Mouse (Mus musculus): ENCODE measurements at regions not wholly inside any gene's neighbourhood (a gene's known extent, or its start where the extent isn't known, plus 50 kb on each side); places are given as distances from the start of the nearest gene placed in this dataset.

DNA sequence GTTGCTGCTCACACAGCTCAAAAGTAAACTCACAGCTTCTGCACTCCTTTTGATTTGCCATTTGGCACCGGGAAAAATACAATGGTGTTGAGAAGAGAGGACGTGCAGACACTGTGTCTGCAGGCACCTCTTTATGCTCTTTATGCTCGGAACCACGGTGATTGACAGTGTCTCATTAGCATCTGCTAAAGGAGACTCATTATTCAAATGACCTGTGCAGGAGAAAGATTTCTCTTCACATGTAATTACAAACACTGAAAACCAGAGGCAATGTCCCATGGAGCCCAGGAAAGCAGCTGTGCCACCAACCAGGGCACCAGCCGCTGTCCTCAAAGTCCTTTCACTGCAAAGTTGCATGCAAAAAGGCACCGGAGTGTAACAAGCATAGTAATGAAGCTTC lies 175.2 kb downstream of the Plod2 start:
- Histone ChIP-seq H3K36me3 (ENCODE audit: control insufficient read depth, insufficient read depth, low read length) (no peaks in the 10 kb centered on the region), H3K4me3 (ENCODE audit: control insufficient read depth, low read depth, low read length) (no peak overlapping the region), H3K4me1 (ENCODE audit: control insufficient read depth, insufficient read depth, low read length) (no peaks in the 10 kb centered on the region), H3K27ac (ENCODE audit: control insufficient read depth, insufficient read depth, low read depth, low read length) (no peak overlapping the region), H3K27me3 (ENCODE audit: control insufficient read depth, insufficient read depth, low read length) (no peaks in the 10 kb centered on the region)
- TF ChIP-seq POLR2A (IDR thresholded peaks at IDR 0.05; ENCODE audit: control insufficient read depth, low read depth, low read length) (no peak), CTCF (IDR thresholded peaks at IDR 0.05; ENCODE audit: control insufficient read depth, insufficient read depth, insufficient replicate concordance, low read depth, low read length) (no peak)

DNA sequence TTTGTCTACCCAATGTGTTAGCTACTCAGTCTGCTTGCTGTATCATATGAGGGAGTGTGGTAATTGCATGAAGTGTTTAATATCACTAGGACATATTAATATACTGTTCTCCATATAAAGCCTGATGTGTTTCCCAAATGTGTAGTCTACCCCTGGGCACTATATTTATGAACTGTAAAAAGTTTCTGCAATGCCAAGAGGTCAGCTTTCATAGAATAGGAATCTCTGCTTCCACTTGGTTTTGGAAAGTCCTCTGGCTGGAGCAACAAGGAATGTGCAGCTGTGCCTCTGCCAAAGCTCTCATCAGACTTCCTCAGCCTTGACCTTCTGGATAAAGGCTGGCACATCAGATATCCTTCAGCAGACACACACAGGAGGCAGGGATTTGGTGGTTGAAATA lies 176.3 kb downstream of the Plod2 start:
- Histone ChIP-seq H3K36me3 (ENCODE audit: control insufficient read depth, insufficient read depth, low read length) (no peaks in the 10 kb centered on the region), H3K27me3 (ENCODE audit: control insufficient read depth, insufficient read depth, low read length) (no peaks in the 10 kb centered on the region), H3K4me3 (ENCODE audit: control insufficient read depth, low read depth, low read length) (no peak overlapping the region), H3K4me1 (ENCODE audit: control insufficient read depth, insufficient read depth, low read length) (no peaks in the 10 kb centered on the region), H3K27ac (ENCODE audit: control insufficient read depth, insufficient read depth, low read depth, low read length) (peak overlapping the region; percentile 42; the same call in 1 of the 2 replicates)
- TF ChIP-seq CTCF (IDR thresholded peaks at IDR 0.05; ENCODE audit: control insufficient read depth, insufficient read depth, insufficient replicate concordance, low read depth, low read length) (no peak), POLR2A (IDR thresholded peaks at IDR 0.05; ENCODE audit: control insufficient read depth, low read depth, low read length) (no peak)

DNA sequence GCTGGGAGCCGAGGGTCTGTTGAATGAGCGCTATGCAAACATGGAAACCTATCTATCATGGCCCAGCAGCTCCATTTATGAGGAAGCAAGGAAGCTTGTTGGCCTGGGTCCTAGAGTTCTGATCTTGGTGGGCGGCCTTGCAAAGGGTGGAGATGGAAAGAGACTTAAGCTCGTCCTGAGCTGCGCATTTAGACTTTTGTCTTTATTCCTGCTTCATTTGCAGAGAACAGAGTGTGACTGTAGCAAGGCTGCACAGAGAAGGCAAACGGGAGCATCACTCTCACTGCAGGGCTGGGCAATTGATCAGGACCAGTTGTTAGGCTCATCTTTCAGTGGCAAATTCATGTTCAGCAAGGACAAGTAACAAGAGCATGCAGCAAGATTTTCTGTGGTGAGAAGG lies 177.2 kb downstream of the Plod2 start:
- no peaks in the 10 kb centered on the region for H3K27me3 ChIP-seq (ENCODE audit: control insufficient read depth, insufficient read depth, low read length)
- peak overlapping the region; percentile 57 for H3K27ac ChIP-seq (ENCODE audit: control insufficient read depth, insufficient read depth, low read depth, low read length)
- no peaks in the 10 kb centered on the region for H3K4me1 ChIP-seq (ENCODE audit: control insufficient read depth, insufficient read depth, low read length)
- TF ChIP-seq CTCF (IDR thresholded peaks at IDR 0.05; ENCODE audit: control insufficient read depth, insufficient read depth, insufficient replicate concordance, low read depth, low read length), result no peak
- TF ChIP-seq POLR2A (IDR thresholded peaks at IDR 0.05; ENCODE audit: control insufficient read depth, low read depth, low read length), result no peak
- H3K4me3 ChIP-seq (ENCODE audit: control insufficient read depth, low read depth, low read length), result no peak overlapping the region
- no peaks in the 10 kb centered on the region for H3K36me3 ChIP-seq (ENCODE audit: control insufficient read depth, insufficient read depth, low read length)

DNA sequence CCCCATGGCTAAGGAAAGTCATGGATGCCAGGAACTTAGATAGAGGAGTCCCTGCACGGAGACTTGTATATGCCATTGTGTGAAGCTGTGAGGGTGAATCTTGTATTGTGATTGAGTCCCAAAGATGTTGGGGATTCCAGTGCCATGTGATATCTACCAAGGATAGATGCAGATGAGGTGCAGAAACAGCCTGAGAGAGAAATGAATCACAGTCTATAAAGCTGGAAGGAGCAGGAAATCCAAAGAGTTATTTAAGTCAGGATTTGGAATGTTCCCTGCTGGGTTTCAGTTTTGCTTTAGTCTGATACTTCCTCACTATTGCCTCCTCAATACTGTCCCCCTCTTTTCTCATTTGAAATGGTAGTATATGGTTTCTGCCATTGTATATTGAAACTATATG lies 186.8 kb downstream of the Plod2 start:
- no peak for TF ChIP-seq POLR2A (IDR thresholded peaks at IDR 0.05; ENCODE audit: control insufficient read depth, low read depth, low read length)
- no peak for TF ChIP-seq CTCF (IDR thresholded peaks at IDR 0.05; ENCODE audit: control insufficient read depth, insufficient read depth, insufficient replicate concordance, low read depth, low read length)
- Histone ChIP-seq H3K36me3 (ENCODE audit: control insufficient read depth, insufficient read depth, low read length) (no peaks in the 10 kb centered on the region), H3K4me3 (ENCODE audit: control insufficient read depth, low read depth, low read length) (no peak overlapping the region), H3K27ac (ENCODE audit: control insufficient read depth, insufficient read depth, low read depth, low read length) (no peak overlapping the region), H3K4me1 (ENCODE audit: control insufficient read depth, insufficient read depth, low read length) (no peaks in the 10 kb centered on the region), H3K27me3 (ENCODE audit: control insufficient read depth, insufficient read depth, low read length) (no peaks in the 10 kb centered on the region)

DNA sequence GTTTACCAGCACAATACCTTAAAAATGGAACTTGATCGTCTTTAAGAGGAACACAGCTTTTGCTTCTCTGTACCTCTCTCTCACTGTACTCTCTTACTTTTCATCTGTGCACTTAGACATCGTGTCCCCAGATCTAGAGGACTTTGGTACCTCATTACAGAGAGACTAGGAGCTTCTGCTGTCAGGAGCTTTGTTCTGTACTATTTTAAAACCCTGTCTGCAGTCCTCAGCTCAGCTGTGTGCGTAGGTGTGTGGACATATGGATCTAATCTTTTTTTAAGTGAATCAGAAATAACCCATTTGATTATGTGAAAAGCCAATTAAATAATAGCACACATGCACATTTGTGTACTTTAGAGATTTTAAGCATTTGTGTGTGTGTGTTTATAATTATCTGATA lies 189.4 kb downstream of the Plod2 start:
- H3K27ac ChIP-seq (ENCODE audit: control insufficient read depth, insufficient read depth, low read depth, low read length), result no peak overlapping the region
- H3K4me3 ChIP-seq (ENCODE audit: control insufficient read depth, low read depth, low read length), result no peak overlapping the region
- H3K4me1 ChIP-seq (ENCODE audit: control insufficient read depth, insufficient read depth, low read length), result no peaks in the 10 kb centered on the region
- H3K27me3 ChIP-seq (ENCODE audit: control insufficient read depth, insufficient read depth, low read length), result no peaks in the 10 kb centered on the region
- TF ChIP-seq POLR2A (IDR thresholded peaks at IDR 0.05; ENCODE audit: control insufficient read depth, low read depth, low read length) (no peak), CTCF (IDR thresholded peaks at IDR 0.05; ENCODE audit: control insufficient read depth, insufficient read depth, insufficient replicate concordance, low read depth, low read length) (no peak)
- H3K36me3 ChIP-seq (ENCODE audit: control insufficient read depth, insufficient read depth, low read length), result no peaks in the 10 kb centered on the region

DNA sequence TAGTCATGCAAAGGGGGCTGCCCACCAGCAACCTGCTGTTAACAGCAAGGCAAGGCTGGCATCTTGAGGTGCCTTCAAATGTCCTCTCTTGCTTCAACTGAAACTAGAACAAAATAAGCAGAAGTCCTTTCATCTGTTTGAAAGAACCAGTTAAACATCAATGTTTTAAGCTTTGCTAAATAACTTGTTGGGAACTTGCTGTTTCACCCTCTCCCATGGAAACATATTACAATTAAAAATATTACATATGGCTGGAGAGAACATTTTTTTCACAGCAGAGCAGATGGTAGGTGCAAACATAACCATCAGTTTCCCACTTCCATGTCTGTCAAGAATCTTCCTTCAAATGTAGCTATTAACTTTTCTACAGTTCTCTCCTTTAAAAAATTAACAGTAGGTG lies 225.5 kb downstream of the Plod2 start:
- no peak for TF ChIP-seq CTCF (IDR thresholded peaks at IDR 0.05; ENCODE audit: control insufficient read depth, insufficient read depth, insufficient replicate concordance, low read depth, low read length)
- no peak for TF ChIP-seq POLR2A (IDR thresholded peaks at IDR 0.05; ENCODE audit: control insufficient read depth, low read depth, low read length)
- H3K27ac ChIP-seq (ENCODE audit: control insufficient read depth, insufficient read depth, low read depth, low read length), result no peak overlapping the region
- no peak overlapping the region for H3K4me3 ChIP-seq (ENCODE audit: control insufficient read depth, low read depth, low read length)
- H3K36me3 ChIP-seq (ENCODE audit: control insufficient read depth, insufficient read depth, low read length), result no peaks in the 10 kb centered on the region
- no peaks in the 10 kb centered on the region for H3K27me3 ChIP-seq (ENCODE audit: control insufficient read depth, insufficient read depth, low read length)
- H3K4me1 ChIP-seq (ENCODE audit: control insufficient read depth, insufficient read depth, low read length), result no peaks in the 10 kb centered on the region

DNA sequence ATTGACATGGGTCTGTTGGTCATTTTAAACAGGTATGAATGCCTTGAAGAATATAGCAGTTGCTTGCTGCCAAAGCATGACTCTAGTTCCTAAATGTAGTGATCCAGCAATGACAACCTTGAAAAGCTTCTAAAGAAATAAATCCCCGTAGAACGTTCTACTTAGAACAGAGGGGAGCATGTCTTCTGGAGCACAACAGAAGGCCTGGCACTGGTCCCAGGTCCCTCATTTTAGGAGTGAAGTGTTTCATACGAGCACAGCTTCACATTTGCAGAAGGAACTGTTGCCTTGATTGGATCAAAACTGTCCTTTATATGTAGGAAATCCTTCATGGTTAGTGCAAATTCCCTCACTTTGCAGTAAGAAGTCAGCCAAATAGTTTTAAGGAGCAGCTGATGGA lies 226.4 kb downstream of the Plod2 start:
- H3K4me3 ChIP-seq (ENCODE audit: control insufficient read depth, low read depth, low read length), result no peak overlapping the region
- TF ChIP-seq POLR2A (IDR thresholded peaks at IDR 0.05; ENCODE audit: control insufficient read depth, low read depth, low read length) (no peak), CTCF (IDR thresholded peaks at IDR 0.05; ENCODE audit: control insufficient read depth, insufficient read depth, insufficient replicate concordance, low read depth, low read length) (no peak)
- no peak overlapping the region for H3K27ac ChIP-seq (ENCODE audit: control insufficient read depth, insufficient read depth, low read depth, low read length)
- H3K27me3 ChIP-seq (ENCODE audit: control insufficient read depth, insufficient read depth, low read length), result no peaks in the 10 kb centered on the region
- no peaks in the 10 kb centered on the region for H3K4me1 ChIP-seq (ENCODE audit: control insufficient read depth, insufficient read depth, low read length)
- H3K36me3 ChIP-seq (ENCODE audit: control insufficient read depth, insufficient read depth, low read length), result no peaks in the 10 kb centered on the region

DNA sequence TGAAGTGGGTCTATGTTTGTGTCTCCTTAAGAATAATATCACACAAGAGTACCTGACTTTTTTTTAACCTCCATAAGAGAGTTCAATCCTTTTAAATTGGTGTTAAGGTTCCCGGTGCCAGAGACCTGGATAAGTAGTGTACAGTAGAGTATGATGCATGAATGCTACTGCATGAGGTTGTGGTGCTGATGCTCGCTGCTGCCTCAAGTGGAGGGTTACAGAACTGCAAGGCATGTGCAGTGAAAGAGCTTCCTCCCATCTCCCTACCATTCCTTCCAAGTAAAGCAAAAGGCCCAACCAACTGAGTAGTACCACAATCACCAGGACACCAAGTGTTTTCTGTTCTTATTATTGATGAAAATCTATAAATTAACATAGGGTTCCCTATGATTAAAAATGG lies 227.5 kb downstream of the Plod2 start:
- no peaks in the 10 kb centered on the region for H3K4me1 ChIP-seq (ENCODE audit: control insufficient read depth, insufficient read depth, low read length)

More for the DNA sequence above, 227.5 kb downstream of the Plod2 start:
- H3K27me3 ChIP-seq (ENCODE audit: control insufficient read depth, insufficient read depth, low read length), result no peaks in the 10 kb centered on the region
- no peak overlapping the region for H3K4me3 ChIP-seq (ENCODE audit: control insufficient read depth, low read depth, low read length)
- no peaks in the 10 kb centered on the region for H3K36me3 ChIP-seq (ENCODE audit: control insufficient read depth, insufficient read depth, low read length)
- no peak overlapping the region for H3K27ac ChIP-seq (ENCODE audit: control insufficient read depth, insufficient read depth, low read depth, low read length)
- no peak for TF ChIP-seq POLR2A (IDR thresholded peaks at IDR 0.05; ENCODE audit: control insufficient read depth, low read depth, low read length)
- TF ChIP-seq CTCF (IDR thresholded peaks at IDR 0.05; ENCODE audit: control insufficient read depth, insufficient read depth, insufficient replicate concordance, low read depth, low read length), result peak; percentile 87; the same call in 1 of the 2 replicates

Measured in testis, adult 2 months (tissue).